Mouse (Mus musculus) large intestine, adult 2 months (tissue): Measurements from ENCODE around the gene Stub1. TPM values are rescaled to one million over a fixed set of nuclear protein-coding genes. Genes with fewer than 3 reads are reported as not detected.

ENCODE experiments used
- DNase-seq: peaks from one replicate; pipeline ENCODE4 v3.0.0-alpha.2; 2012; ENCODE audit warnings: low read depth, low spot score
- WGBS: fragments of 180-500 bp; shearing (Covaris S2); methylation state at CpG from one replicate; pipeline ENCODE4 v1.1.7; 2018; 5-methylcytosine and 5-hydroxymethylcytosine counted together
- polyA plus RNA-seq: library from polyadenylated mRNA; depleted of rRNA; stranded (reverse); fragments of >200 nt; gene quantifications from 2 replicates; pipeline ENCODE4 v1.2.3, GENCODE M21; 2012

Gene Stub1
- polyA plus RNA-seq, 1 experiment: 157 TPM

GRCm38 (mm10) chr17:25869954-25870353 is 36.8 kb upstream of the Stub1 start:
- 87% methylated on average over 2 of the region's 2 CpGs for WGBS
- DNase-seq: no peak

- DNase-seq: no peak
- 88% methylated on average over 8 of the region's 8 CpGs for WGBS
Measured at GRCm38 (mm10) chr17:25869498-25869897, 36.3 kb upstream of the Stub1 start.

GRCm38 (mm10) chr17:25868601-25869191 is 35.5 kb upstream of the Stub1 start, which contains the start of gene Mcrip2:
TSS of gene Mcrip2 (minus strand) at chr17:25868764.
- WGBS: under 1% methylated on average over 23 of the region's 24 CpGs

GRCm38 (mm10) chr17:25867836-25868600 is 34.8 kb upstream of the Stub1 start:
- 1% methylated on average over 42 of the region's 42 CpGs for WGBS
- DNase-seq: no peak

More at GRCm38 (mm10) chr17:25868601-25869191, 35.5 kb upstream of the Stub1 start, which contains the start of gene Mcrip2:
- no peak for DNase-seq

- DNase-seq: no peak
- WGBS: 6% methylated on average over 7 of the region's 7 CpGs
Measured at GRCm38 (mm10) chr17:25867509-25867835, 34.3 kb upstream of the Stub1 start.

- DNase-seq: no peak
- WGBS: 63% methylated on average over 3 of the region's 3 CpGs
Measured at GRCm38 (mm10) chr17:25866172-25866571, 33.0 kb upstream of the Stub1 start.

- no peak for DNase-seq
- 22% methylated on average over 11 of the region's 11 CpGs for WGBS
Measured at GRCm38 (mm10) chr17:25865288-25865687, 32.1 kb upstream of the Stub1 start.

GRCm38 (mm10) chr17:25864311-25864710 is 31.1 kb upstream of the Stub1 start:
- WGBS: 80% methylated on average over 14 of the region's 14 CpGs
- DNase-seq: no peak

- DNase-seq: no peak
- WGBS: 39% methylated on average over 6 of the region's 6 CpGs
Measured at GRCm38 (mm10) chr17:25863681-25864080, 30.5 kb upstream of the Stub1 start.

DNA sequence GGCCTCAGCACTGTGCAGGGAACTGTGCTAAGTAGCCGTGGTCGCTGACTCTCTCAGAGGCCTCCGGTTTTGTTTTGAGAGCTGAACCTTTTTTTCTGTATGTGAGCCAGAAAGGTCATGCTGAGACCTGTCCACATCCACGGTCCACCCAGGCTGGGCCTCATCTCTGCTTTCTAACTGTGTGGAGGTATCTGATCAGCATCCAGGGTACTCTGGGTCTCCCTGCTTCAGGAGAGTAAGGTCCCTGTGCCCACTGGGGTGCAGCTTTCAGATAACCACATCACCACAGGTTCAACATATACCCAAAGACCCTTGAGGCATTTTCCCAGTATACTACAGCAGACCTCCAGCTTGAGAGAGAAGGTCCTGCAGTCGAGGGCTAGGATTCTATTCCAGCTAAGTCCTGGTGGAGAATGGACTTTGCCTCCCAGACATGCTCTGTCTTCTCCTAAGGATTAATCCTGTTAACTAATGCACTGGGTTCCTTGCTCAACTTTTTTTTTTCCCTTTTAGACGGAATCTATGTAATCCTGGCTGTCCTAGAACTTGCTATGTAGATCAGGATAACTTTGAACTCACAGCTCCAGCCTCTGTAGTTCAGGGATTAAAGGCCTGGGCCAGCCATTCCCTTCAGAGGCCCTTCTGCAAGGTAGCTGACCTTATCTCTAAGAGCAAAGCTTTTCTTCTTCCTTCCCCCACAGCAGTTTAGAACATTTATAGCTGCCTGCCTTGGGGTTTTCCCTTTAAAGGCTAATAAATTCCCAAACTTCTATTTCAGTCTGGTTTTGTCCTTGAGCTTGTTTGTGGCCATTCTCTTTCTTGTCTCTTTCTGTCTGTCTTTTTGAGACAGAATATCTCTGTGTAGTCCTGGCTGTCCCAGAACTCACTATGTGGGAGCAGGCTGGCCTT is 28.8 kb upstream of the Stub1 start:
- DNase-seq: no peak
- 7% methylated on average over 6 of the region's 6 CpGs for WGBS

GRCm38 (mm10) chr17:25860832-25861703 is 27.9 kb upstream of the Stub1 start, which contains the start of gene Wdr90:
TSS of gene Wdr90 (minus strand) at chr17:25861501.
- DNase-seq: no peak
- WGBS: 2% methylated on average over 65 of the region's 65 CpGs

DNA sequence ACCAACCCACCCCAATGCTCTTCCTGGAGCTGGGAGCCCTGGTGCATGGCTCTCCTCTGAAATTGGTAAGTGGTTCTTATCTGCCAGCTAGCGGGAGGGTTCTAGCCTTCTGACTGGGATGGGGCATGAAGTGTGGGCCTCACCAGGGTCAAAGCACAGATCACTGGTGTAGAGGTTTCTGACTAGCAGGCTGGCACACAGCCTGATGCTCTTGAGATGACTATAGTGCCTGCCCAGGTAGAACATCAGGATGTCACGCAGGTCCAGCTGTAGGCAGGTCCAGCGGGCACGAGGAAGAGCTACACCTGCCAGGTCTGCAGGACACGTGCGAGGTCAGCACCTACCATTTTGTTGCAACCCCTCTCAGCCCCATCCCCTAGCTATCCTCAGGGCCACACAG is 27.0 kb upstream of the Stub1 start:
- DNase-seq: no peak
- 82% methylated on average over 6 of the region's 6 CpGs for WGBS

GRCm38 (mm10) chr17:25844396-25844901 is 11.2 kb upstream of the Stub1 start, which contains the start of gene Rhot2:
TSS of gene Rhot2 (minus strand) at chr17:25844851.
- peak; percentile 91 for DNase-seq
- 2% methylated on average over 21 of the region's 21 CpGs for WGBS

GRCm38 (mm10) chr17:25843636-25844395 is 10.6 kb upstream of the Stub1 start:
- no peak for DNase-seq
- WGBS: under 1% methylated on average over 37 of the region's 38 CpGs

DNA sequence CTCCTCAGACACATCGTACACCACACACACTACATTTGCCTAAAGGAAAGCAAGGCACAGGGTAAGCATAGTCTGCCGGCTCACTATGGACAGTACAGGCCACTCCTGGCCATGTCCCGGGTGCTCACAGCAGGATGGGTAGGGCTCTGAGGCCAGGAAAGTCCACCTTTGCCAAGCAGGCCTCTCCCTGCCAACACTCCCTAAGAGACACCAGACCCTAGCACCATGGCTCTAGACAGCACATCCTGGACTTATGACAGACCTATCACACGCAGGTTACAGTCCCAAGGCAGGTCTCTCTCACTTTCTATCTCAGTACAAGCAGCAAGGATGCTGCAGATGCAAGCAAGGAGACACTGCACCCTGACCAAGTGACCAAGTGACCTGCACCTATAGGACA is 9.9 kb upstream of the Stub1 start:
- DNase-seq: no peak
- WGBS: 65% methylated on average over 4 of the region's 4 CpGs

GRCm38 (mm10) chr17:25842509-25842908 is 9.3 kb upstream of the Stub1 start:
- DNase-seq: no peak

GRCm38 (mm10) chr17:25841117-25841880 is 8.1 kb upstream of the Stub1 start, which contains the start of gene Gm20683:
TSS of gene Gm20683 (minus strand) at chr17:25841763.
- WGBS: 89% methylated on average over 22 of the region's 22 CpGs
- DNase-seq: no peak

More at GRCm38 (mm10) chr17:25842509-25842908, 9.3 kb upstream of the Stub1 start:
- 81% methylated on average over 3 of the region's 3 CpGs for WGBS
